Mouse (Mus musculus) lung, postnatal 0 days (tissue): ENCODE data around the gene Armc5.

Experiments used
- CTCF ChIP-seq: IDR thresholded peaks from 2 replicates; pipeline ENCODE4 v1.5.1; 2016; ENCODE audit warnings: antibody characterized with exemption, mild to moderate bottlenecking
- EP300 ChIP-seq: IDR thresholded peaks from 2 replicates; pipeline ENCODE4 v1.6.1; 2016; ENCODE audit warnings: antibody characterized with exemption, mild to moderate bottlenecking, control low read depth

DNA sequence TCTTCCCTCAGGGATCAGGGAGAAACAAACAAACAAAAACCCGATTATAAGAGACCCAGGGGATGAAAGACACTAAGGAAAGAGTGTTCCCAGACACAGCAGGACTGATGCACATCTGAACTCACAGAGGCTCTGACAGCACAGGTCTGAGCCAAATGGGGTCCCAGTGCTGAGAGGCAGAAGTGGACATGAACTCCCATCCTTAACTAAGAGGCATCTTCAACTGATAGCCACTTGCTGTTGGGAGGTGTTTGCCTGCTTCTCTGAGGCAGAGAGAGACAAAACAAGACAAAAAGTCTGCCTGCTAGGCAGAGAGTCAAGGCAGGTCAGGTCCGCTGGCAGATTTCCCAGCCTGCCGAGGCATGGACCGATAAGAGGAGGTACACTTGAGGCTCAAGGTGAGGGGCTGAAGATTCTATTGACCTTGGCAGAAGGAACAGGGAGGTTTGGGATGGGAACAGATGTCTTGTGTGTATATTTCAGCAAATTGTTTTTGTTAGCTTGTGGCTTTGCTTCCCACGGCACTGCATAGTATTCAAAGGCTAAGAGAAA is 19.7 kb downstream of the Armc5 start:
- TF ChIP-seq EP300 = no peak
- no peak for TF ChIP-seq CTCF
